Mouse (Mus musculus): ENCODE measurements around the gene Stim2. TPM values are rescaled to one million over a fixed set of nuclear protein-coding genes. Genes with fewer than 3 reads are reported as not detected.
A peak's percentile ranks its signal among the peaks of the same experiment; 100 is the strongest.

Stim2 gene
- total and polyA plus RNA-seq, 3 experiments = 8.2 to 17.2 (median 16.5) TPM

GRCm38 (mm10) chr5:53955966-53956365 is 42.3 kb upstream of the Stim2 start:
- H3K4me3 ChIP-seq = no peak overlapping the region

DNA sequence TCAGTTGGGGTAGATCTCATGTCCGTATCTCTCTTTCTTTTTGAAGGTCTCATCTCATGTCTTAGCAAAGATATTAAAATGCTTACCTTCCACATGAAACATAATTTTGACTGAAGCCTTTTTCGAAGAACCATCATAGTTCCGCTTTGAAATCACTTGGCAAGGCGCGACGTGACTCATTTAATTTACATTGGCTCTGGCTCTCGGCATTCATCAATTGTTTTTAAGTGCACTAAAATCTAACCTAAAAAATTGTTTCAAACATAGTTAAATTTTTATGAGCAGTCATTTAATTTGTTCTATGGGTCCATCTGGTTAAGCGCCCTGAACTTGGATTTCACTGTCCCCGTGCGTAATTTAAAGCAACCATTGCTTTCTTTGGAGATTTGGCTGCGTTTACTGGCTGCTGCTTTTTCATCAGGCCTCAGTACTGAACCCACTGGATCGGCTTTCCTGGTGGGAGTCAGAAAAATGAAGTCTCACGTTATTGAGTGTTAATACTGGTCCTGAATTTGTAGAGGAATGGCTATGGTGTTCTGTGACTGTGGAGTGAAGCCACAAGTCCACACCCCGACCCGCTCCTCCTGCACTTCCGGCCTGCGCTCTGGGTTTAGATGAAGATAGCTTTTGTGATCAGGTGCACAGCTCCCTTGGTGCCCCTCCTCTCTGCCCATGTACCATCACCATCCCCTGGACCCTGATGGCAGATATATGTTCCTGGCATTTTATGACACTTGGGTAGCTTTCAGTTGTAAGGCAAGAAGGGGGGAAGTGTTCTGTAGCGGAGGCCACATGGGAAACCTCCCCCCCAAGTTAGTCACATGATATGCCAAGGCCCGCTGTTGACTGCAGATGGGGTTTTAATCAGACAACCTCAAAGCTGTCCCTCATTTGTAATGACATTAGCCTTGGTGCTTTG is 41.6 kb upstream of the Stim2 start:
- WGBS = 83% methylated on average over 19 of the region's 19 CpGs
- H3K36me3 ChIP-seq (ENCODE audit: control insufficient read depth, insufficient read depth, low read length) = no peaks in the 10 kb centered on the region; the same call in none of the 2 replicates
- H3K27me3 ChIP-seq (ENCODE audit: control insufficient read depth, insufficient read depth, low read length) = no peaks in the 10 kb centered on the region
- peaks cover 9% of the 10 kb centered on the region for H3K4me1 ChIP-seq (ENCODE audit: control insufficient read depth, insufficient read depth, low read length)
- H3K4me3 ChIP-seq = no peak overlapping the region
- intact Hi-C loops (cut with DNase I) = no loop called here
- TF ChIP-seq CTCF (IDR thresholded peaks at IDR 0.05) (no peak), EP300 (IDR thresholded peaks at IDR 0.05; ENCODE audit: insufficient read depth, low read depth, low read length) (no peak), POLR2A (IDR thresholded peaks at IDR 0.05; ENCODE audit: insufficient read depth, low read depth, low read length) (no peak)
- no peak overlapping the region for H3K9ac ChIP-seq (ENCODE audit: low read depth, low read length)
- H3K79me2 ChIP-seq (replicated peaks; ENCODE audit: control insufficient read depth, insufficient read depth, low read length) = no peaks in the 10 kb centered on the region
- no peak overlapping the region for H3K27ac ChIP-seq
- DNase-seq = no peak

More at GRCm38 (mm10) chr5:53955966-53956365, 42.3 kb upstream of the Stim2 start:
- WGBS = 76% methylated on average over 2 of the region's 2 CpGs
- Histone ChIP-seq H3K4me1 (ENCODE audit: control insufficient read depth, insufficient read depth, low read length) (peaks cover 7% of the 10 kb centered on the region), H3K9ac (ENCODE audit: low read depth, low read length) (no peak overlapping the region), H3K36me3 (ENCODE audit: control insufficient read depth, insufficient read depth, low read length) (no peaks in the 10 kb centered on the region; the same call in none of the 2 replicates), H3K27me3 (ENCODE audit: control insufficient read depth, insufficient read depth, low read length) (no peaks in the 10 kb centered on the region), H3K27ac (no peak overlapping the region), H3K79me2 (replicated peaks; ENCODE audit: control insufficient read depth, insufficient read depth, low read length) (no peaks in the 10 kb centered on the region)
- DNase-seq = no peak
- no peak for TF ChIP-seq POLR2A (IDR thresholded peaks at IDR 0.05; ENCODE audit: insufficient read depth, low read depth, low read length)
- TF ChIP-seq EP300 (IDR thresholded peaks at IDR 0.05; ENCODE audit: insufficient read depth, low read depth, low read length) = no peak
- TF ChIP-seq CTCF (IDR thresholded peaks at IDR 0.05) = no peak
- intact Hi-C loops (cut with DNase I) = no loop called here

DNA sequence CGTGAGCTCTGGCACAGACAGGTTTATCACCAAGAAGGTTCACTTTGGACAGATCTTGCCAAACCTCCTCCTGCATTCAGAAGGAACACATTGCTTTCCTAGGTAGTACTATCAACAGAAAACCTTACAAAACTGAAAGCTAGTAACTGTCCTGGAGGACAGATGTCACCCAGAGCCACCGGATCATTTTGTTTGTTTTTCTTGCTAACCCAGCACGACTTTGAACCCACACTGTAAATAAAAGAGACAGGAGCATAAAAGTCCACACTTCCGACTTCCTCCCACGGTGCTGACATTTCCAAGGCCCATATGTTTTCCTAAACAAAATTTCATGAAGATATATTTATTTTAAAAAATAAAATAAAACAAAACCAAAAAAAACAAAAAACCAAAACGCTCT is 41.0 kb upstream of the Stim2 start:
- Histone ChIP-seq H3K27ac (no peak overlapping the region), H3K36me3 (ENCODE audit: control insufficient read depth, insufficient read depth, low read length) (no peaks in the 10 kb centered on the region; the same call in 1 of the 2 replicates), H3K4me3 (no peak overlapping the region), H3K4me1 (ENCODE audit: control insufficient read depth, insufficient read depth, low read length) (peaks cover 7% of the 10 kb centered on the region), H3K79me2 (replicated peaks; ENCODE audit: control insufficient read depth, insufficient read depth, low read length) (no peaks in the 10 kb centered on the region), H3K9ac (ENCODE audit: low read depth, low read length) (no peak overlapping the region), H3K27me3 (ENCODE audit: control insufficient read depth, insufficient read depth, low read length) (no peaks in the 10 kb centered on the region)
- no peak for DNase-seq
- intact Hi-C loops (cut with DNase I) = no loop called here
- no peak for TF ChIP-seq EP300 (IDR thresholded peaks at IDR 0.05; ENCODE audit: insufficient read depth, low read depth, low read length)
- TF ChIP-seq POLR2A (IDR thresholded peaks at IDR 0.05; ENCODE audit: insufficient read depth, low read depth, low read length) = no peak
- no peak for TF ChIP-seq CTCF (IDR thresholded peaks at IDR 0.05)
- 67% methylated on average over 6 of the region's 6 CpGs for WGBS

DNA sequence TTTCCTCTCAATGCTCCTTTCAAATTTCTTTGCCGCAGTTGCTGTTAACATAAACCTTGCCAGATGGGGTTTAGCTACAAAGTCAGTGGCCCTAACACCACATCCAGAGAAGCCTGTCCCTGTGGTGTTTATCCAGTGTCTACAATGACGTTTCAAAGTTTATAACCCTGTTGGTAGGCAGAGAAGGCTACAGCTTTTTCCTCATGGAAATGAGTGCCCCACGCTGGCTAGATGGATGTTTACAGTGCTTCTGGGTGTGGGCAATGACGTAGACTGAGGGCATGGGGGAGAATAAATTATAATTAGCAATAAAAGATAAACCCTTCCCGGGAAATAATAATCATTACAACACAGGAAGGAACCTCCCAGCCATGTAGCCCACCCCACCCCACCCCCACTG is 37.1 kb upstream of the Stim2 start:
- peak overlapping the region; percentile 38 for H3K27ac ChIP-seq
- intact Hi-C loops (cut with DNase I) = loop anchor here (5.0 kb wide), 1 partner anchor 34 kb away; no protein-coding TSS in a partner anchor
- WGBS = 48% methylated on average over 5 of the region's 5 CpGs
- no peak overlapping the region for H3K4me3 ChIP-seq
- no peak for TF ChIP-seq EP300 (IDR thresholded peaks at IDR 0.05; ENCODE audit: insufficient read depth, low read depth, low read length)
- TF ChIP-seq CTCF (IDR thresholded peaks at IDR 0.05) = peak; percentile 14; the same call in 1 of the 2 replicates
- no peaks in the 10 kb centered on the region for H3K27me3 ChIP-seq (ENCODE audit: control insufficient read depth, insufficient read depth, low read length)
- 0 out of 2 replicates have a peak, but pooled peaks cover 2% of the 10 kb centered on the region for H3K4me1 ChIP-seq (ENCODE audit: control insufficient read depth, insufficient read depth, low read length)
- H3K36me3 ChIP-seq (ENCODE audit: control insufficient read depth, insufficient read depth, low read length) = no peaks in the 10 kb centered on the region; the same call in 1 of the 2 replicates
- DNase-seq = no peak
- H3K9ac ChIP-seq (ENCODE audit: low read depth, low read length) = no peak overlapping the region
- H3K79me2 ChIP-seq (replicated peaks; ENCODE audit: control insufficient read depth, insufficient read depth, low read length) = no peaks in the 10 kb centered on the region

- H3K79me2 ChIP-seq (replicated peaks; ENCODE audit: control insufficient read depth, insufficient read depth, low read length) = no peaks in the 10 kb centered on the region
- H3K36me3 ChIP-seq (ENCODE audit: control insufficient read depth, insufficient read depth, low read length) = no peaks in the 10 kb centered on the region; the same call in 1 of the 2 replicates
- intact Hi-C loops (cut with DNase I) = loop anchor here (5.0 kb wide), 1 partner anchor 35 kb away; no protein-coding TSS in a partner anchor
- no peaks in the 10 kb centered on the region for H3K27me3 ChIP-seq (ENCODE audit: control insufficient read depth, insufficient read depth, low read length)
- peak in 1 of 2 experiments; percentile 50 for DNase-seq
- TF ChIP-seq CTCF (IDR thresholded peaks at IDR 0.05) (no peak), EP300 (IDR thresholded peaks at IDR 0.05; ENCODE audit: insufficient read depth, low read depth, low read length) (no peak), POLR2A (IDR thresholded peaks at IDR 0.05; ENCODE audit: insufficient read depth, low read depth, low read length) (no peak)
- H3K4me3 ChIP-seq = no peak overlapping the region
- no peak overlapping the region for H3K9ac ChIP-seq (ENCODE audit: low read depth, low read length)
- H3K4me1 ChIP-seq (ENCODE audit: control insufficient read depth, insufficient read depth, low read length) = 0 out of 2 replicates have a peak, but pooled peaks cover 2% of the 10 kb centered on the region
- 55% methylated on average over 12 of the region's 12 CpGs for WGBS
- H3K27ac ChIP-seq = peak overlapping the region; percentile 60
These were observed 36.3 kb upstream of the Stim2 start for GRCm38 (mm10) chr5:53961830-53962515.

All from heart, adult 2 months (tissue).